9 mouse cellular contexts compared by ENCODE assay signal in the genomic region with DNA sequence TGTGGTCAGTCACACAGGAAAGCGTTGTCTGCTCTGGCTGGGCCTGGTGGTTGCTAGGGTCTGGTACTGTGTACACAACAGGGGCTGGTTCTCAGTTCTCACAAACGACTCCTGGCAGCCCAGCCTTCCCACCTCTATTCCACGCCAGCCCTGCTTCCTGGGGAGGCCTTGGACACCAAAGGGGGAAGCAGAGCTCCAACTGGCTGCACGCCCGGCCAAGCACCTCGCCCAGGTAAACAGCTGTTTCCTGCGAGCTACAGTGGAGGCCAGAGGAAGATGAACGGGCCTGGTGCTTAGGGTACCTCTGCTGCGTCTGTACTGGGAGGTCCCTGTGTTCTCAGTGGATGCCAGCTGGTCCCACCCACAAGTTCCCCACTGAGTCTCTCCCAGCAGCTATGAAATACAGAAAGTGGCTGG. TPM values are rescaled to one million over a fixed set of nuclear protein-coding genes. Genes with fewer than 3 reads are reported as not detected.
A peak's percentile ranks its signal among the peaks of the same experiment; 100 is the strongest.
DNase-seq lines count a peak whose midpoint lies in the region; ATAC-seq and TF ChIP-seq lines count a peak whose summit lies in the region.
"Had no signal": no experiment of that assay in that cellular context is flagged by ENCODE, and none has a peak within 500 bp of the region (broad histone marks: within the 10 kb centered on the region; RNA-seq: fewer than 3 reads in every experiment).

No protein-coding gene starts in this region.

- peaks cover 50% of the 10 kb centered on the region for H3K4me1 ChIP-seq in hindbrain, embryonic 10.5 days (replicated peaks)
- H3K4me1 ChIP-seq in limb, embryonic 14.5 days (ENCODE audit: control insufficient read depth, insufficient read depth, low read length) = peaks cover 33% of the 10 kb centered on the region

- H3K9ac ChIP-seq in limb, embryonic 14.5 days (ENCODE audit: low read depth, low read length, severe bottlenecking) = peak overlapping the region; percentile 25; the same call in 1 of the 2 replicates
- H3K9ac ChIP-seq: liver, embryonic 15.5 days had no signal

- H3K36me3 ChIP-seq in hindbrain, embryonic 10.5 days = peaks cover 7% of the 10 kb centered on the region; the same call in 1 of the 2 replicates
- peaks cover 15% of the 10 kb centered on the region for H3K36me3 ChIP-seq in limb, embryonic 14.5 days (ENCODE audit: control insufficient read depth, insufficient read depth, low read length)
- H3K36me3 ChIP-seq: liver, embryonic 15.5 days had no signal

- H3K27ac ChIP-seq in hindbrain, embryonic 10.5 days = peak overlapping the region; percentile 77
- H3K27ac ChIP-seq in limb, embryonic 14.5 days (replicated peaks; ENCODE audit: low read depth, low read length) = peak overlapping the region; percentile 79
- H3K27ac ChIP-seq: liver, embryonic 15.5 days had no signal

- TF ChIP-seq POLR2A in limb, embryonic 14.5 days (IDR thresholded peaks at IDR 0.05; ENCODE audit: borderline replicate concordance, extremely low read depth, insufficient read depth, insufficient read length) = no peak

- H3K4me3 ChIP-seq in hindbrain, embryonic 10.5 days = no peak overlapping the region
- H3K4me3 ChIP-seq in limb, embryonic 14.5 days (replicated peaks; ENCODE audit: low read length) = no peak overlapping the region
- H3K4me3 ChIP-seq: liver, embryonic 15.5 days had no signal

- peak; percentile 44 to 48 for DNase-seq in frontal cortex, postnatal 36 days (ENCODE audit: low spot score in 2 of 2)
- no peak for DNase-seq in frontal cortex, postnatal 10 days (ENCODE audit: low spot score in 2 of 2)
- DNase-seq in cerebellum, postnatal 14 days = peak; percentile 62 to 68
- DNase-seq in hindbrain, embryonic 10.5 days (ENCODE audit: low spot score) = no peak
- peak; percentile 43 for DNase-seq in limb, embryonic 14.5 days (ENCODE audit: low spot score)
- DNase-seq in ovary, postnatal 36 days (ENCODE audit: low spot score) = peak; percentile 60
- DNase-seq in yolk sac, embryonic 10.5 days (ENCODE audit: low spot score) = no peak
- DNase-seq in adrenal gland, postnatal 25 days = no peak

- 73% methylated on average over 9 of the region's 9 CpGs for WGBS in hindbrain, embryonic 10.5 days
- WGBS in limb, embryonic 14.5 days = 36% methylated on average over 9 of the region's 9 CpGs

- no peaks in the 10 kb centered on the region; the same call in 1 of the 2 replicates for H3K27me3 ChIP-seq in hindbrain, embryonic 10.5 days (ENCODE audit: insufficient read depth, poor library complexity, severe bottlenecking)
- no peaks in the 10 kb centered on the region for H3K27me3 ChIP-seq in limb, embryonic 14.5 days (ENCODE audit: control insufficient read depth, insufficient read depth, low read length)
- H3K27me3 ChIP-seq: liver, embryonic 15.5 days had no signal

- ATAC-seq in limb, embryonic 14.5 days (ENCODE audit: low FRiP score, low read depth) = peak; percentile 39; the same call in 1 of the 2 replicates

- no peak overlapping the region for H3K4me2 ChIP-seq in limb, embryonic 14.5 days (replicated peaks; ENCODE audit: low read depth, low read length, severe bottlenecking)
- H3K4me2 ChIP-seq: liver, embryonic 15.5 days had no signal

- no peaks in the 10 kb centered on the region for H3K9me3 ChIP-seq in hindbrain, embryonic 10.5 days
- no peaks in the 10 kb centered on the region for H3K9me3 ChIP-seq in limb, embryonic 14.5 days (ENCODE audit: control insufficient read depth, low read length)
- H3K9me3 ChIP-seq: liver, embryonic 15.5 days had no signal

RNA-seq across cellular contexts. Expression of gene Crtc1, which starts 29.9 kb away (rescaled TPM):
- 14.8 and 16.7 TPM in 2 replicates for polyA plus RNA-seq in hindbrain, embryonic 10.5 days (2016; fragmentation: Nextera tagmentation; extraction: Ambion mirVana)
- polyA plus RNA-seq in limb, embryonic 14.5 days (2012; rRNA removed) = 37.8 and 58.5 TPM in 2 replicates
- polyA plus RNA-seq in limb, embryonic 14.5 days (2014; fragmentation: Nextera tagmentation; extraction: Ambion mirVana) = 26.3 and 31.1 TPM in 2 replicates
- total RNA-seq in adrenal gland, postnatal 25 days (2021) = 23.9 and 28.8 TPM in 2 replicates

RNA-seq across cellular contexts. Expression of gene Comp, which starts 36.1 kb away (rescaled TPM):
- 0.27 and 0.38 TPM in 2 replicates for polyA plus RNA-seq in hindbrain, embryonic 10.5 days (2016; fragmentation: Nextera tagmentation; extraction: Ambion mirVana)
- 136 and 173 TPM in 2 replicates for polyA plus RNA-seq in limb, embryonic 14.5 days (2012; rRNA removed)
- polyA plus RNA-seq in limb, embryonic 14.5 days (2014; fragmentation: Nextera tagmentation; extraction: Ambion mirVana) = 36.7 and 46.3 TPM in 2 replicates
- total RNA-seq in adrenal gland, postnatal 25 days (2021) = 0.27 TPM in 1 of 2 replicates, not detected in the other

RNA-seq across cellular contexts. Expression of gene Upf1, which starts 56.4 kb away (rescaled TPM):
- polyA plus RNA-seq in hindbrain, embryonic 10.5 days (2016; fragmentation: Nextera tagmentation; extraction: Ambion mirVana) = 19.0 and 25.0 TPM in 2 replicates
- 39.0 and 47.6 TPM in 2 replicates for polyA plus RNA-seq in limb, embryonic 14.5 days (2012; rRNA removed)
- 22.3 and 25.5 TPM in 2 replicates for polyA plus RNA-seq in limb, embryonic 14.5 days (2014; fragmentation: Nextera tagmentation; extraction: Ambion mirVana)
- 71.3 and 76.9 TPM in 2 replicates for total RNA-seq in adrenal gland, postnatal 25 days (2021)

Comparison
In these comparisons a context has a peak if more than half of its experiments do, and no peak if none do; other contexts are left out.
1. DNase-seq: peak in frontal cortex, postnatal 36 days (2 of 2), cerebellum, postnatal 14 days (2 of 2), limb, embryonic 14.5 days (single experiment) and ovary, postnatal 36 days (single experiment); none in frontal cortex, postnatal 10 days (0 of 2), hindbrain, embryonic 10.5 days (single experiment), yolk sac, embryonic 10.5 days (single experiment) and adrenal gland, postnatal 25 days (single experiment).
2. RNA of gene Comp, which starts 36.1 kb away (polyA plus RNA-seq): 36.7 to 173 TPM in limb, embryonic 14.5 days; 0.27 to 0.38 TPM in hindbrain, embryonic 10.5 days; every median in the first group is over 10 times any median in the second.